Mouse (Mus musculus) gastrocnemius, adult 18-20 months (tissue): ENCODE results near the gene Pibf1. TPM values are rescaled to one million over a fixed set of nuclear protein-coding genes. Genes with fewer than 3 reads are reported as not detected.

Source experiments
- DNase-seq: peaks from one replicate; pipeline ENCODE4 v3.0.0; 2021; ENCODE audit warnings: low spot score
- total RNA-seq, 2 experiments: library from RNA; stranded (reverse); gene quantifications; 2 replicates each; pipeline ENCODE4 v1.2.3; 2021

Pibf1 gene
- total RNA-seq, 2 experiments from 2014 or later: 8.3 to 9.0 TPM

DNA sequence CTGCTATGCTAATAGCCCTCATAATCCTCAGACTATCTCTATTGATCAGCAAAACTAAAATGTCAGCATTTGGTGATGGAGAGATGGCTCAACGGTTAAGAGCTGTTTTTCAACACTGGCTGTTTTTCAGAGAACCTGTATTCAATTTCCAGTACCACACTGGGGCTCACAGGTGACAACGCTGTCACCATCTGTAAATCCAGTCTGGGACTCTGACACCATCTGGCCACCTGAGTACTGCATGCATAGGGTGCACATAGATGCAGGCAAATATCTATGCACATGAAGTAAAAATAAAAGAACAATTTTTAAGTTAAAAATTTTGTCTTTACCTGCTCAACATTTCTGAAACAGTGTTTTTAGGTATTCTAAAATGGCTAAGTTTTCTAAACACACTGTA lies 40.8 kb downstream of the Pibf1 start:
- DNase-seq: no peak

DNA sequence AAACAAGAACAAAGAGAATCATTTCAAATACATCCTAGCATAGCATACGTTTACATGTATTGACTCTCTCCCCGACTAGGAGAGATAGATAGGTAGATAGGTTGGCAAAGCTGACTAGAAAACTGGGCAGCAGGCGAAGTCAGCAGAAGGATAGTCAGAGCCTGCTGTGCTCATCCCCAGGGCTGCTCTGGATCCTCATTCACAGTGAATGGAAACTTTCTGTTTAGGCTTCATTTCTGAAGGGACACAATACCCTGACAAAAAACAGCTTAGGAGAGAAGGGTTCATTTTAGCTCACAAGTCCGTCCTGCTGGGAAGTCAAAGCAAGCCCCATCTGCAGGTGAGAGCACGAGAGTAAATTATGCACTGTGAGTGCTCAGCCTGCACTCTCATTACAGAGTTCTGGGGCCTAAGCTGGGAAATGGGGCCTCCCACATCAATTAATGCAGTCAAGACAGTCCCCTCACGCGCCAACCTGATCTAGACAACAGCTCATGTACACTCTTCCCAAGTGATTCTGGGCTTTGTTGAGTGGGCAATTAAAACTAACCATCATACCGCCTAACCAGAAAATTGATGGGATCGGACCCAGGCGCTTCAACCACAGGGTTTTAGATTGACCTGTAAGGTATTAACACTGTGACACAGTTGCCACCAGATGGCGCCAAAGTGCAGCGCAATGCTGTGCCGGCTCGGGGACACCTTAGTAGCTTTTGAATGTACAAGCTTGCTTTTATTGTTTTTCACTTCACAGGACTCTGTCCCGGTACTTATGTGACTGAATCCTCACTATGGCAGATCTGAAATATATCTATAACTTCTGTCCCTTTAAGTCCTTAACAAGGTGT lies 42.8 kb downstream of the Pibf1 start:
- peak; percentile 72 for DNase-seq

DNA sequence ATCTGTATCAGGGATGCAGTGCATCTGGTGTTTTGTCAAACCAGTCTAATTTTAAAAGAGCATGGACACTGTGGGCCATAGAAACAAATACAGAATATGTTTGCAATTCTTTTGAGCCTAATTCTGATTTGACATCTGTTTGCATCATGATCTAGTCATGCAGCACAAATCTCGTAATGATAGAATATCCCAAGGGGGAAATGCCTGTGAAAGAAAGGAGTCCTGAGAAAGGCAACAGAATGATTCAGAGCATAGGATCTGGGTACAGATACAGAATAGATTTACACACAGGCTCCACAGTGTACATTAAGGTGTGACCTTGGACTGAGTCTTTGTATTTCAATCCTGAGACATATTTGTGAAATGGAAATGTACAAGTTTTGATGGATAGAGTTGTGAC lies 47.6 kb downstream of the Pibf1 start:
- no peak for DNase-seq

DNA sequence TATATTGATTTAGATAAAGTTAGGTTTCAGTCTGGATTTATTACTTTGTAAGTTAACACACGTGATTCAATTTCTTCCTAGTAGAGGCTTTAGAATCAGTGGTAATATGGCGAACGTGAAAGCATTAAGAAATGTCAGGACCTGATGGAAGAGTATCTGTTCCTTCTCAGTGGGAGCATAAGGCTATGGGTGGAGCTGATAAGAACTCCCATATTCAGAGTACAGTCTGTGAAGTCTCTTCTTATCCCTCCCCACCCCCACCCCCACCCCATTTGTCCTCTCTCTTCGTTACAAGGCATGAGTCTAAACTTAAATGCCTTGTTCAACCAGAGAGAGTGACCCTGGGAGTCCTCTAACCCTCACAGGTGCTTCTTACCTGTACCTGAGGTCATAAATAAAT lies 53.5 kb downstream of the Pibf1 start:
- DNase-seq: no peak

DNA sequence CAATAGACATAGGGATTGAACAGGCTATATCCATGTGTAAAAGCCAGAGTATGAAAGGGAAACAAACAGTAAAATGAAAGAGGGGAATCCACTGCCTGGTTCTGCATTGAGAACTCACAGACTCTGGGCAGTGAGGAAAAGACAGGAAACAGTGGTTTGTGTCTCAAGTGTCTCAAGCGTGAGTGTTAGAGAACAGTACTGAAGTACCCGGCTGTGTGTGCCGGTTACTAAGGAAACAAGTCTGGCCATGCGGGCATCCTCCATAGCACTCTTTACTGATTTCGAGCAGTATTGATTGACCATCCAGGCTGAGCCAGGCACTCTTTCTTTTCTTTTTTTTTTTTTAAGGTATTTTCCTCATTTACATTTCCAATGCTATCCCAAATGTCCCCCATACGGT lies 60.7 kb downstream of the Pibf1 start:
- no peak for DNase-seq

DNA sequence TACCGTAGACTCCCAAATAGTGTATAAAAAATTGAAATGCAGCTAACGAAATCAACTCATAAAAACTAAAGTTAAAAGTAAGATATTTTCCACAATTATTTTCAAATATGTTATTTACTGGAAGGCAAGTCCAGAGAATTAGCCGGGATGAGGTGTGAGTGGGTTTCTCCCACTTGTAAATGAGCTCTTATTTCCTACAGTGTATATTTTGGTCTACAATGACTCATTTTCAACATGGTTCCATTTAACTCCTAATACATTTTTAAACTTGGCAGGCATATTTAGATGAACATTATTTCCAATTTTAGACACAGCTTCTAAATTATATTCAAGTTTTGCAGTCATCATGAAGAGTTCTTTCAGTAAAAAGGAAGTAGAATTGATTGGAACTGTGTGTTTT lies 63.8 kb downstream of the Pibf1 start:
- no peak for DNase-seq

DNA sequence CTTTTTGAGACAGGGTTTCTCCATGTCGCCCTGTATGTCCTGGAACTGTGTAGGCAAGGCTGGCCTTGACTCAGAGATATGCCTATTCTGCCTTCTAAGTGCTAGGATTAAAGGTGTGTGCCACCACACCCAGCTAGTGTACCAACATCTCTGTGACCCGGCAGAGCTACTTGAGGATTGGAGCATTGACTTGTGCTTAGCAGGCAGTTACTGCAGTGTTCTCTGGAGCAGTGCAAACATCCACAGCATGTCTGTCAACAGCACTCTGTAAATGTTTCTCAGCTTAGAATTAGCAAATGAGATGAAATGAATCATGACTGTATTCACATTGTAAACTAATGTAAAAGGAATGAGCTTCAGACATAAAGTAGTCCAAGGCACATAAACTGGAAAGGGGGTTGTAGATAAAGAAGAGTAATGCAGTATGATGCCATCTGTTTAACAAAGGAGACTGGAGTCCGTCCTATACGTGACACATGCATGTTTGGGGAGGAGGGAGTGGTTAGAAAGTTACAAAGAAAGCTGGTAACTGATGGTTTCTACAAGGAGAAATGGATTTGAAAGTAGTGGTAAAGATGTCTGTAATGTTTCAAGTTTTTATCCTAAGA lies 75.0 kb downstream of the Pibf1 start:
- no peak for DNase-seq

DNA sequence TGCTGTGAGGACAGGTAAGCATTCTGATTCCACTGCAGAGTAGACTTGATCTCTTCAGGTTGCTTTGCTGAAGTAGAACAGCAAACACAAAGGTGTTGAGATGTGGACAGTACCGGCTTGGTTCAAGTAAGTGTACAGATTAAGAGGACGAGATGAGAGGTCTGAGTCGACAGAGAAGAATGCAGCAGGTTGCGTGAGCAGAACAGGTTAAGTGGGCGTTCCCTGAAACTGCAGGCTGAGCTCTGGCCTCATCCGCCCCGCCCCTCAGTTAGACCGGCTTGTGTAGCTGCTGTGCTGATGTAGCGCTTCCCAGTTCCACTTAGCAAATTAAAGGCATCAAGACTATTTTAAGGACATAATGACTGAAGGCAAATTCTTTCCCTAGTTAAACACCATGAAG lies 77.3 kb downstream of the Pibf1 start:
- no peak for DNase-seq

DNA sequence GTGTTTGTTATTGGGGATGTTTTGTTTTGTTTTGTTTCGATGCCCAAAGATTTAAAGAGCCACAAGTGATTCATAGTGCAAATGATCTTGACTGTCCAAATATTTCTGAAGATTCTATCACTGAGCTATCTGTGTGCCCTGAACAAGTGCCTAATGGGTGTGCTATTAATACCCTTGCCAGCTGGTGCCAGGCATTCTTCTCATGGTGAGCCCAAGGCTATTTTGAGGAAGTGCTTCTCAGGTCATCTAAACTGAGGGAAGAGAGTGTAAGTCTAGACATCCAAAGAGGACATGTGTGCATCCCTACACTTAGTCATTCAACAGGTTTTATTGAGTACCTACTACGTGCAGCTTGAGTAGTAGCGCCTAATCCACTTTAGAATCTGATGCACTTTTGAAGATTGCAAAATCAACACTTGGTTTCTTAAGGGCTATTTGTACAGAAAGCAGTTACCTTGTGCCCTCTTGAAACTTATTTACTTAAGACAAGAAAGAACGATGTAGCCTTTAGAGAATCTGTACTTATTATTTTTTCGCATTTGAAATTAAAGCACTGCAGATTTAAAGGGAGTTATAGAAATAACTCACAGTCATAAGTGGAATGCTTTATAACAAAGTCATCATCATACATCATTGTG lies 91.0 kb downstream of the Pibf1 start:
- DNase-seq: peak; percentile 75

DNA sequence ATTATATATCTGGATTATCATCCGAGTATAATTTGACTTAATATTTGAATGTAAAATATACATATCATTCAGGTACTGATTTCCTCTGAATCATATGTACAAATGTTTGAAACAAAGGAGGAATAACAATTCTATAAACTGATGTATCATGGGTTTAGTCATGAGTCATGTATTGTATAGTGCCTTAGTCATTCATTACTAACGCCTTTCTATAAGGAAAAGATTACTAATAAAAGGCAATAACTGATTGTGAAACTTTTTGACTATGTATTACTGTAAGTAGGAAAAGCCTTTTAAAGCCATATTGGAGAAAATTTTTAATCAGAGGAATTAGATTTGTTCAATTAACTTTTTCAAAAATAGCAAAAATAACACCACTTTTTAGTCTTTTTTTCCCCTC lies 106.6 kb downstream of the Pibf1 start:
- DNase-seq: no peak

DNA sequence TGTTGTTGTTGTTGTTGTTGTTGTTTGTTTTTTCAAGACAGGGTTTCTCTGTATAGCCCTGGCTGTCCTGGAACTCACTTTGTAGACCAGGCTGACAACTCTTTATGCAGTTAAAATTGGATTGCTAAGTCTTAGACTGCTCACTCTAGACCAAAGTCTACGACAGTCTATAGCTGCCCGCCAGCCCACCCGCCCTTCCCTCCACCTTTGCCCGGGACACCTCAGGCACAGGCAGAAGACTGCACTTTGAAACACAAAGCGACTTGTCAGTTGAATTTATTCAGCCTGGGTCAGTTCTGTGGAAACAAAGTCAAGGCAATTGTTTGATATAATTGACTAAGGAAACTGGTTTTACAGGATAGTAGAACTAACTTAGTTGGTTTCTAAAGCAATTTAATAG lies 107.4 kb downstream of the Pibf1 start:
- DNase-seq: no peak

DNA sequence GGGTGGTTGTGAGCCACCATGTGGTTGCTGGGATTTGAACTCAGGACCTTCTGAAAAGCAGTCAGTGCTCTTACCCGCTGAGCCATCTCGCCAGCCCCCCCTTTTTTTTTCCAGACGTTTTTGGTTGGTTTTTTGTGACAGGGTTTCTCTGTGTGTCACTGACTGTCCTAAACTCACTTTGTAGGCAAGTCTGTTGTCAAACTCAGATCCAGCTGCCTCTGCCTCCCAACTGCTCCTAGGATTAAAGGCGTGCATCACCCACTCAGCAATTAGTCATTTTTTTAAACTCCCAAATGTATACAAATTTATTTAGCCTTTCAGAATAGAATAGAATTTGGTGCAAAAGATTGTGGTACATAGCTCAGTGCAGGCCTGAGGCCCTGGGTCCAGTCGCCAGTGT lies 111.2 kb downstream of the Pibf1 start:
- no peak for DNase-seq

DNA sequence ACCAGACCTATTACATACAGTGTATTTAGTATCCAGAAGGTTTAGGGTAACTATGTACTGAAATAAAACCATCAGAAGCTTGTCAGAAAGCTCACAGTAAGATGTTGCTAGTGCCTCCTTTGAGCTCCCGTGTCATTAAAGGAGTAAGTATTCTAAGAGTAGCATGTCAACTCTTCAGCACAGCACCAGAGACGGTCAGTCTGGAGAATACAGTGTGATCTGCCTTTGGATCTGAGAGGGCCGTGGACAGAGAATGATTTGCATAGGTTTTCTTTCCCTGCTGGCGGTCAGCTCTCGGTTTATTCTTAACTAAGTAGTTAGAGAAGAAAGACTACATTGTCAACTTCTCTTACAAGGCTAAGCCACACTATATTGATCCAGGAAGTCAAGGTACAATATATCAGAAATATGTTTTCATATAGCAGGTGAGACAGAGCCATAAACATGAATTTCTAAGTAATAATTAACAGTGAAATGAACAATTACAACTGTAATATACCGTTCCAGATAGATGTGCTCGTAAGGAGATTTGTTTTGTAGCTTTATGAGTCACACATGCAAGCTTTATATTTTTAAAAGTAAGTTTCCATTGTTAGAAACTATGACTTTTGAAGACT lies 119.3 kb downstream of the Pibf1 start:
- no peak for DNase-seq

DNA sequence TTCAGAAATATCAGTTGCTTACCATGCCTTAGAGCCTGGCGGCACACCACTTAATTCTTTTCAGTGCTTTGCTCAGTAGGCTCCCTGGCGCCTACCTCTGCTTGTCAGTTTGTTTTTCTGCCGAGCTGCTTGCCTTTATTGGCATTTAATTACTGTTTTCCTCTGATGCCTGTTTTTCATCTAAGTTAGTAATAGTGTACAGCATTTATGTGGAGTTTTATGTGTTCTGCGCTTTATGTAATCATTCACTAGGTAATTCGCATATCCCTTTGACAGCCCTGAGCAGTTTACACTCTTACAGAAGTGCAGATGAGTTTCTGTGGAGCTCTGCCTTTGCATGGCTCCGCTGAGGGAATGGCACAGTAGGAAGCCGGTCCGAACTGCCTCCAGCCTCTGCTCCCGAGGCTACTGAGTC lies 120.5 kb downstream of the Pibf1 start:
- DNase-seq: no peak

DNA sequence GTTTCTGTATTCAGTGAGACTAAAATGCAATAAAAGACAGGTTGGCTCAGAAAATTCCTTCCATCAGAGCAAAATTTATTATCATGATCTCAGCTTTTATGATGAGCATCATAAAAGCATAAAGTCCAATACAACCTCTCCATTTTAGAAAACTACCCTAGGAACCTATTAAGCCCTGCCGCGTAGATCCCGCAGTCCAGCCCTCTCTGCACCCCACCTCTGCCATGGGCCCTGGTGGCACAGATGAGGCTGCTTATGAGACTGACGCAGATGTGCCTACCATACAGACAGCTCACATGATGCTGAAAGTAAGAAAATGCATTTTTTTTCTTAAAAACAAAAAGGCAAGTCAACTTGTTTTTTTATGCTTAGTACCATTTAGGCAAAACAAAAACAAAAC lies 126.7 kb downstream of the Pibf1 start:
- no peak for DNase-seq

DNA sequence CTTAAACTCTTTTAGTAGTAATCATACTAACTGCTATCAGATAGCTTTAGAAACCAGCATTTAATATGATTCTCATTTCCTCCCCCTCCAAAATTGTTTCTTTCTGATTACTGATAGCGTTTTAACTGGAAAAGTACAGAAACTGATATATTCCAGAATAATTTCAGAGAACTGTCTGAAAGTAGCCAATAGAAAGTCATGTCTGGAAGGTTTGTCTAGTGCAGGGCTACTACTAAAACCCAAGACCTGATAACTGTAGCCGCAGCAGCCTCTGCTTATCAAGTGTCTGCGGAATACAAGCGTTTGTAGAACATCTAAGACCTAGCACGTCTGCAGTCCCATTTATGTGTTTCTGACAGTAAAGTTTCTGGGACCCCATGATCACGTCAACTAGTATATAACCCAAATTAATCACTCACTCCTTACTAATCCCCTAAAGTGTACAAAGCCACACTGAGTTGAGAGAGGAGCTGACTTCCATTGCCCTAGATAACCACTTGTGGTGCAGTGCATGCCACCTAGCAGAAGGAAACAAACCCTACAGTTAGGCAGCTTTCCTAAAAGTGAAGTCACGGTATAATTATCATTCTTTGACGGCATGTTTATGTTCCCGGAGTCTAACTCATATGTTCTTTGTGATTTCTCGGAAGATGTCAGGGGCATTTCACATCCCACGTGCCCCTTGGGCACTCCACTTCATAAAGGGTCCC lies 130.0 kb downstream of the Pibf1 start:
- DNase-seq: no peak

DNA sequence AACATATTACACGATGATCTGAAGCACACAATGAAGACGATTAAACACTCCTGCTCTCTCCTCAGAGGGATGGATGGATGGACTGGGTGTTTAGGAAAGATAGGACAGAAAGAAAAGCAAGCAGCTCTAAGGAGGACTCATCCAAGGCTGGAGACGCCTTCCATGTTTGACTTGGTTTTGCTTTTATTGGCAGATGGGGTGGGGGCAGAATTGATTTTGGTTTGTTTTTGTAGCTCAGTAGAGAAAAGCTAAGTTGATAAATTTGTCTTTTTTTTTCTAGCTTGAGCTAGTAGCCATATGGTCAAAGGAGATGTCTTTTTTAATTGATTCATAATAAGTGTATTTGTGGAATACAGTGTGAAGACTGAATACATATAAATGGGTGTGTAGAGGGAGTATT lies 133.8 kb downstream of the Pibf1 start:
- DNase-seq: no peak

DNA sequence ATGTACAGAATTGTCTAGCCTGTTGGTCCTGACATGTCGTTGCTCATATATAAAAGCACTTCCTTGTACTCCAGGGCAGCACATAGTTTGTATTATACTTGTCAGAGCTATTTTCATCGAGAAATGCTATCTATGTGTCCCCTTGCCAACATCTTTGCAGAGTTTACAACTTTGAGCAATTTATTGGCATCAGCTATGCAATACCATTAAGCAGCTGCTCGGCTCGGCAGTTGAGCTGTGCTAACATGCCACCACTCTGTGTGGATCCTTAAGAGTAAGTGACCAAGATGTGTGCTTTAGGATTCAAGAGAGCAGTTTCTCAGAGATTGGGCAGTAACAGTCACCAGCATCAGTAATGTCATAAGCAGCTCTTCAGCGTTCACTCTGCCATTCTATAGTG lies 137.9 kb downstream of the Pibf1 start:
- DNase-seq: peak; percentile 14

DNA sequence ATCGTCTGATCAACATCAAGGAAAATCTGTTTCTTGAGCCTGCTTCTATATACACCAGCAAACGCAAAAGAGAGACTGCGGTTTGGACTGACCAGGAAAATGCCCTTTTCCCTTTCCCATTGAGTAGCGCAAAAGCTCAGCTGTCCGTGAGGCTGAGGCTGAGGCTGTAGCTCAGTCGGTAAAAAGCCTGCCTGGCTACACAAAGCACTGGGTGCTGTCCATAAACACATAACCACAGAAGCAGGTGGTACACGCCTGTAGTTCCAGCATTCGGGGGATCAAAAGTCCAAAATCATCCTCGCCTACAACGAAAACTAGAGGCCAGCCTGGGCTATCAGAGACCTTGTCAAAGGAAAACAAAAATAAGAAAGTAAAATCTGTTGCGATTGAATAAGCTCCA lies 141.3 kb downstream of the Pibf1 start:
- DNase-seq: no peak

DNA sequence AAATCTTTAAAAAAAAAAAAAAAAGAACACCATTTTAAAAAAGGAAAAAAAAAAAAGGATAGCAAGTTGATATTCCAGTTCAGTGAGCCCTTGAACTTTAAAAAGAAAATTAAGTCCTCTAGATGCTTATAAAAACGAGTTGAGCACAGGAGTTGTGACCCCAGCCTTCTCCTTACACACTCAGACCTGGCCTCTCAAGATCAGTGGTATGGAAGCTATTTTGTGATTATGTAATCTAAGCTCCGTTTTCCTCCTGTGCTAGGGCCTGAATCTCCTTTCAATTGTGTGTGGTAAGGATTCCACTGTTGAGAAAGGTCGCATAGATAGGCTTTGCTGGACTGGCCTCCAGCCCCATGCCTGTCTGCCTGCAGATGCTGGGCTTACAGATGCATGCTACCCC lies 145.3 kb downstream of the Pibf1 start:
- DNase-seq: no peak

DNA sequence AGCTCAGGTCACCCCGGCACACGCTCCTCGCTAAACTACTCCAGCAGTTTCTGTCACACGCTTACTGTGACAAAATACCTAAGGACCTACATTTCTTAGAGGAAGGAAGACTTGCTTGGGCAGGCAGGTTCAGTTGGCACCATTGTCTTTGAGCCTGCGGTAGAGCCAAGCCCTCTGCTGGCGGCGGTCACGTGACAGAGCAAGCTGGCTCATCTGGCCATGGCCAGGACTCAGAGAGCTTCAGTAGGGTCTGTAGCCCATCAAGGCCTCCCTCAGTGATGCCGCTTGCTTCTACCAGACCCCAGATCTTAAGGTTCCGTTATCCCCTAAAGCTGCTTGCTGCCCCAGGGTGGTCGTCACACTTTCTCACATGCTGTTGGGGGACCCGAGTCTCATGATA lies 162.8 kb downstream of the Pibf1 start:
- no peak for DNase-seq

DNA sequence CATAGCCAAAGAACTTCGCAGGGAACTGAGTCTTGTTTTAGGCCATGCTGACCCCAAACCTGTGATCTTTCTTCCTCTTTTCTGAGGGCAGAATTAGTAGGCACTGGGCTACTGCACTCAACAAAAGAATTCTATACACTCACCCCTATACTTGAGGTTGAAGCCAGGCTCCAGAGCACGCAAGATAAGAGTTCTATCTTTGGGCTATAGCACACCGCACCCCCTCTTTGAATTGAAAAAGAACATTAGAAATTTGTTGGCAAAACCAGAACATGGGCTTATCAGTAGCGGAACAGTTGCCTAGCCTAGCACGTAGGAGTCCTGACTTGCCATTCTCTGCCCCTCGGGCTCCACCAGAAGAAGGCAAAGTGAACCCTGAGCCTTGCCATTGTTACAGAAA lies 164.6 kb downstream of the Pibf1 start:
- DNase-seq: no peak
